Mouse (Mus musculus) kidney, embryonic 15.5 days (tissue): ENCODE measurements around the gene Gm6993. TPM values are rescaled to one million over a fixed set of nuclear protein-coding genes. Genes with fewer than 3 reads are reported as not detected.

Experiments used
- ATAC-seq: fragments of 200-750 bp; cut with Nextera tagmentation; replicated peaks from 2 replicates; pipeline ENCODE4 v1.8.0; 2017; ENCODE audit warnings: moderate TSS enrichment; ENCODE audit not compliant: low FRiP score
- H3K27ac ChIP-seq: fragments of 300-500 bp; sonication (generic); 2 replicates; pipeline ENCODE4 v1.5.1; 2015; ENCODE audit warnings: mild to moderate bottlenecking, inconsistent platforms
- H3K27me3 ChIP-seq: fragments of 300-500 bp; sonication (generic); 2 replicates; pipeline ENCODE4 v1.6.1; 2015; ENCODE audit warnings: inconsistent platforms
- H3K36me3 ChIP-seq: fragments of 300-500 bp; sonication (generic); 2 replicates; pipeline ENCODE4 v1.6.1; 2015; ENCODE audit warnings: inconsistent platforms
- H3K4me1 ChIP-seq: fragments of 300-500 bp; sonication (generic); 2 replicates; pipeline ENCODE4 v1.6.1; 2015; ENCODE audit warnings: inconsistent platforms
- H3K4me2 ChIP-seq: fragments of 300-500 bp; sonication (generic); 2 replicates; pipeline ENCODE4 v1.6.1; 2015; ENCODE audit warnings: moderate library complexity, mild to moderate bottlenecking, inconsistent platforms
- H3K4me3 ChIP-seq: fragments of 300-500 bp; sonication (generic); replicated peaks from 2 replicates; pipeline ENCODE4 v1.5.1; 2015; ENCODE audit warnings: mild to moderate bottlenecking, inconsistent platforms
- H3K9ac ChIP-seq: fragments of 300-500 bp; sonication (generic); 2 replicates; pipeline ENCODE4 v1.6.1; 2015; ENCODE audit warnings: mild to moderate bottlenecking, inconsistent platforms
- H3K9me3 ChIP-seq: fragments of 300-500 bp; sonication (generic); replicated peaks from 2 replicates; pipeline ENCODE4 v1.6.1; 2016; ENCODE audit warnings: inconsistent platforms
- WGBS: fragments of 180-500 bp; shearing (Covaris S2); methylation state at CpG from one replicate; pipeline ENCODE4 v1.1.7; 2015; ENCODE audit warnings: mixed read lengths; 5-methylcytosine and 5-hydroxymethylcytosine counted together
- polyA plus RNA-seq: library from polyadenylated mRNA; unstranded; fragments of >200 nt; fragmentation: Nextera tagmentation; extraction: Ambion mirVana; gene quantifications from 2 replicates; pipeline ENCODE4 v1.2.1, GENCODE M21; 2015

Gene Gm6993
- polyA plus RNA-seq, 1 experiment from 2014 or later = not detected

DNA sequence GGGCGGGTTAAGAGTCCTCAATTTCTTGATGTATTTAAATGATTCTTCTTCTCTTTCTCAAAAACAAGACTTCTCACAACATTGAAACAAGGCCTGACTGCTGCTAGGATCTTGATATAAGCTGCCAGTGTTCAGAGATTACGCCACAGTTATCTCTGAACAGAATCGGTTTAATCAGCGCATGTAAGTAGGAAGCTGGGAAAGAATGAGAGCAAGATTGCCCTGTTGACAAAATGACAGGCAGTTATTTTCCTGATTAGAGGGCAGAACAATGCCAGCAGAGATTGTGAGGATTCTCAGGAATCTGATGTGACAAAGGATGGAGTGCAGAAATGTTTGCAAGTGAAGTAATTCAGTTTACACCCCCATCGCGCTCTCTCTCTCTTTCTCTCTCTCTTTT is 19.0 kb upstream of the Gm6993 start:
- ATAC-seq = no peak

DNA sequence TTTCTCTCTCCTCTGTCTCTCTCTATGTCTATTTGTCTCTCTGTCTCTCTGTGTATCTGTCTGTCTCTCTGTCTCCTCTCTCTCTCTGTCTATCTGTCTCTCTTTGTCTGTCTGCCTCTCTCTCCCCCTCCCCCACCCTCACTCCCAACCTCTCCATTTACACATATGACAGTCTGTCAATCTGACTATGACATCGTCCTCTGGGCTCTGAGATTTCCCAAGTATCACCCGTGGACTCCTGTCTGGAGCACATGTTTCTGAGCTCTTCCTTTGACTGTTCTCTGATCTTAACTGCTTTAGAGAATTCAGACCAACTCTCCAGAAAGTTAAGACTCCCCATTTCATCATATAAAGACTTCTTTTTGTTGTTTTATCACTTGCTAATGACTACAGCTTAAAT is 18.3 kb upstream of the Gm6993 start:
- no peak for ATAC-seq
- H3K4me3 ChIP-seq = no peak overlapping the region
- no peak overlapping the region for H3K4me2 ChIP-seq
- H3K9ac ChIP-seq = no peak overlapping the region
- no peaks in the 10 kb centered on the region for H3K36me3 ChIP-seq
- H3K27me3 ChIP-seq = no peaks in the 10 kb centered on the region
- H3K4me1 ChIP-seq = peaks cover 25% of the 10 kb centered on the region
- H3K27ac ChIP-seq = peak overlapping the region; percentile 48; the same call in 1 of the 2 replicates
- no peaks in the 10 kb centered on the region for H3K9me3 ChIP-seq
- WGBS = 47% methylated on average over 2 of the region's 2 CpGs

More for the DNA sequence above, 19.0 kb upstream of the Gm6993 start:
- H3K4me1 ChIP-seq = peaks cover 27% of the 10 kb centered on the region
- no peaks in the 10 kb centered on the region for H3K9me3 ChIP-seq
- H3K36me3 ChIP-seq = no peaks in the 10 kb centered on the region
- H3K27me3 ChIP-seq = no peaks in the 10 kb centered on the region
- H3K4me3 ChIP-seq = no peak overlapping the region
- H3K27ac ChIP-seq = no peak overlapping the region
- WGBS = 82% methylated on average over 6 of the region's 6 CpGs
- H3K9ac ChIP-seq = no peak overlapping the region
- H3K4me2 ChIP-seq = no peak overlapping the region

DNA sequence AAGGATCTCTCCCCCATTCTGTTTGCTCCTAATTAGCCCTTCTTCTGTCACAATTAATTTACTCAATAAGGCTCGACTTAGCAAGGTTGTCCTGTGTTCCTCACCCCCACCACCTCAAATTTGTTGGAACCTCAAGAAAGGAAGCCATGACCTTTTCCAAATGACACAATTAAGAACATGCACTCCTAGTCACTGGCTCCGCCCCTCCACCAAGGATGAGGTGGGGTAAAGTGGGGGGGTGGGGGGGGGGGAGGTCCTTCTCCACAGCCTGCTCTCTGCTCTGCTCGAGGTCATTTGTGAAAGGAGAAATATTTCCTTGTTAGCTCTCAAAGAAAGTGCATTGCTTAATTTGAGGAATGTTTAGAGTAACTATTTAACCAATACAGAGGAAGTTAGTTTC is 17.8 kb upstream of the Gm6993 start:
- Histone ChIP-seq H3K4me3 (no peak overlapping the region), H3K4me2 (no peak overlapping the region), H3K36me3 (no peaks in the 10 kb centered on the region), H3K9ac (no peak overlapping the region), H3K9me3 (no peaks in the 10 kb centered on the region), H3K4me1 (peaks cover 22% of the 10 kb centered on the region), H3K27me3 (no peaks in the 10 kb centered on the region), H3K27ac (peak overlapping the region; percentile 48)
- WGBS = 22% methylated on average over 3 of the region's 3 CpGs
- peak; percentile 70; the same call in 1 of the 2 replicates for ATAC-seq

DNA sequence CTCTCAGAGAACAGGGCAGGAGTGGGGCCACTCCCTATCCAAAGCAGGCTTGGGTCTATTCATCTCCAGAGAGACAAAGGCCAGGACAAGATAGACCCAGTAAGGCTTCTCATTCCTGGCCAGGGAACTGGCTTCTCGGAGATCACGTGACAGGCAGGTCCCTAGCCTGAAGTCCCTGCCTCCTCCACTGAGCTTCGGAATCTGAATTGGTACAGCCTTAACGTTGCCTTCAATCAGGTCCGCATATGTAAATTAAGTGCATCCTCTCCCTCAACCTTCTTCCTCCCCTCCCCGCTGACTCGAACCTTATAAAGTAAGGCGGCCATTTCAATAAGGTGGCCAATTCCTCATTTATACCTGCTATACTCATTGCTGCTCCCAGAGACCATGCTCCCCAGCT is 15.1 kb upstream of the Gm6993 start:
- H3K9ac ChIP-seq = no peak overlapping the region
- no peak overlapping the region for H3K4me3 ChIP-seq
- no peak overlapping the region for H3K27ac ChIP-seq
- no peak overlapping the region for H3K4me2 ChIP-seq
- no peaks in the 10 kb centered on the region for H3K9me3 ChIP-seq
- H3K36me3 ChIP-seq = no peaks in the 10 kb centered on the region
- WGBS = 55% methylated on average over 8 of the region's 8 CpGs
- H3K4me1 ChIP-seq = peaks cover 23% of the 10 kb centered on the region
- no peaks in the 10 kb centered on the region for H3K27me3 ChIP-seq
- ATAC-seq = no peak

DNA sequence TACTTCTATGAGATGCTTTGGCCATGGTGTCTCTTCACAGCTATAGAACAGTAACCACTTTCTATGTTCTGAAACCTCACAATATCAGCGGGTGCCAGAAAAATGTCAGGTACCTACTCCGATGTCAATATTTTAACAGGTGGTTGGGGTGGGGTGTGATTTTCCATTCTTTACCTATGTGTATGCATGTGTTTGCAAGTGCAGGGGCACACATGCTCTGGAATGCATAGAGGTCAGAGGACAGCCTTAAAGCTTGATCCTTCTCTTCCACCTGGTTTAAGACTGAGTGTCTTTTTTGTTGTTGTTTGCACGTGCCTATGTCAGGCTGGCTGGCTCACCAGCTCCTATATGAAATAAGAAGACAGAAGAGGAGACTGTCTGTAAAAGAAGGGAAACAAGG is 13.4 kb upstream of the Gm6993 start:
- Histone ChIP-seq H3K9me3 (no peaks in the 10 kb centered on the region), H3K4me1 (peaks cover 21% of the 10 kb centered on the region), H3K4me2 (no peak overlapping the region), H3K27me3 (no peaks in the 10 kb centered on the region), H3K9ac (no peak overlapping the region), H3K27ac (no peak overlapping the region), H3K36me3 (no peaks in the 10 kb centered on the region), H3K4me3 (no peak overlapping the region)
- ATAC-seq = no peak
- 83% methylated on average over 3 of the region's 3 CpGs for WGBS

DNA sequence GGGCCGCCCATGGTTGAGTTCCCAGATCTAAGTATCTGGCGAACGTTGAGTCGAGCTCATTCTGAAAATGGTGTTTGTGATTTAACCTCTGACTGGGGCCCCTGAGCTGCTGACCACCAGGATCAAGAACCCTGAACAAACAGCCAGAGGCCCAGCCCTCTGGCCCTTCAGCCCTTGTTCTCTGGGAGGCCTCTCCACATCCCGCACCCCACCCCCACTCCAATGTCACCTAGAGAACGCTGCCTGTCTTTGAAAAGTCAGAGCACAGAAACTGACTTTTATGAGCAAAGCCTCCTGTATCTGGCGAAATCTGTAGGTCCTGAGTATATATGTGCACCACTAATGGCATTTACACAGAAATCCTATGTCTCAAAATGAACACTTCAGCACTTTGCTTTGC is 11.7 kb upstream of the Gm6993 start:
- Histone ChIP-seq H3K9me3 (no peaks in the 10 kb centered on the region), H3K9ac (no peak overlapping the region), H3K27me3 (no peaks in the 10 kb centered on the region), H3K4me1 (peaks cover 12% of the 10 kb centered on the region), H3K36me3 (no peaks in the 10 kb centered on the region), H3K27ac (peak overlapping the region; percentile 62), H3K4me2 (no peak overlapping the region), H3K4me3 (no peak overlapping the region)
- no peak for ATAC-seq
- WGBS = 36% methylated on average over 7 of the region's 7 CpGs

DNA sequence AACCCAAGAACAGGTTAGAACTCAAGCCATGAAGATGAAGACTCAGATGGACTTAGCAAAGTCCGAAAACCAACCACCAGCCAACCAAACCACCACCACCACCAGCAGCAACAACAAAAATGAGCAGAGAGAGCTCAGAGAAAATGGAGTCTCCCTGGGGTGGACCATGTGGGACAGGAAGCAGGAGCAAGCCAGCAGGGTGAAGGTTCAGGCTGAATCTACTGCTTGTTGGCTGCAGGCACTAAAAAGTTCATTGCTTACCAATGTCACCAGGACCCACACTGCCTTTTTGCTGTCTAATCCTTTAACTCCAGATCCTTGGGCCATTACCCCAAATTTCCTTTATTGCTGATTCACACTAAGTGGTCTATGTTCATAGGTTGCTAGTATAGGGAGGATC is 7.9 kb upstream of the Gm6993 start:
- ATAC-seq = no peak
- Histone ChIP-seq H3K4me3 (no peak overlapping the region), H3K4me2 (no peak overlapping the region), H3K27me3 (no peaks in the 10 kb centered on the region), H3K36me3 (no peaks in the 10 kb centered on the region), H3K4me1 (peaks cover 27% of the 10 kb centered on the region), H3K9me3 (no peaks in the 10 kb centered on the region), H3K27ac (no peak overlapping the region), H3K9ac (no peak overlapping the region)
- WGBS = 86% methylated on average over 1 of the region's 1 CpGs

DNA sequence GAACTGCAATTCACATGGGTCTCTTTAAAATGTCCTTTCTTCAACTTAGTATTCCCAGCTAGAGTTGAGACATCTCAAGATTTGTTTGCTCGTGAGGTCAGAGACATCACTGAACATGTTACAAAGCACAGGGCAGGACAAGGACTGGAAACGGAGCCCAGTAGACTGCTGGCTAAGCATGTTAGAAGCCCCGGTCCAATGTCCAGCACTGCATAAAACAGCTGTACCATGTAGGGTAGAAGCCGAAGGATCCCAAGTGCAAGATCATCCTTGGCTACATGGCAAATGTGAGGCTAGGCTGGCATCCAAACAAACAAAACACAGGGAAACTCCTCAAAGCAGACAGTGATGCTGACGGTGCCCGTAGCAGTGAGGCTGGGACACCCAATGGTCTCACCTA is 5.6 kb upstream of the Gm6993 start:
- no peak overlapping the region for H3K4me3 ChIP-seq
- no peak overlapping the region for H3K4me2 ChIP-seq
- H3K9ac ChIP-seq = no peak overlapping the region
- no peaks in the 10 kb centered on the region for H3K9me3 ChIP-seq
- no peak for ATAC-seq
- 87% methylated on average over 6 of the region's 6 CpGs for WGBS
- no peaks in the 10 kb centered on the region for H3K36me3 ChIP-seq
- no peaks in the 10 kb centered on the region for H3K27me3 ChIP-seq
- no peak overlapping the region for H3K27ac ChIP-seq
- H3K4me1 ChIP-seq = peaks cover 17% of the 10 kb centered on the region

DNA sequence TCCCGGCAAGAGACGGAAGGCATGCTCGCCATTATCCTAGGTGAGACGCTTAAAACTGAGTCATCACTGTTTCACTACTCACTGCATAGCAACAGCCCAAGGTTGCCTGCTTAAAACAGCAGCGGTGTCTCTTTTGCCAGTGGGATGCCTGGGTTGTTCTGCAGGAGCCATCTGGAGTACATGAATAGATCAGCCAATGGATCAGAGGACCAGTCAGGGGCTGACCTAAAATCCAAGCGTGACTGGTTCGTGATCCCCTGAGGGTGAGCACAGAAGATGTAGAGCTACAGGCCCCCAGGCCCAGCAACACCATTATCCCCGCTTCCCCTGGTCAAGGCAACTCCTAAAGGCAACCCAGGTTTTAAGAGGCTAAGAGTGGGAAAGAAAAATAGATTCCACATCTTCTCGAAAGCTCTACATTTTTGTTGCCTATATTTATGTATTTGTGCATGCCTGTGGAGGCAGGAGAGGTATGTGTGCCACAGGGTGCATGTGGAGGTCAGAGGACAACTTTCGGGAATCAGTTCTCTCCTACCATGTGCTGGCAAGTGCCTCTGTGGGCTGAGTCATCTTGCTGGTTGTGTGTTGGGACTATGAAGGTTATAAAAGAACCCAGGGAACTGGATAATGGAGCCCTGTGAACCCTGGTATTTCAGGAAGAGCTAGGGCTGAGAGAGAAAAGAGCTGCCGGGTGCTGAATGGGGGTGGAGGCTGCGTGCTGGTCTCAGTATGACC is 3.5 kb upstream of the Gm6993 start:
- Histone ChIP-seq H3K4me2 (no peak overlapping the region), H3K27ac (no peak overlapping the region), H3K4me3 (no peak overlapping the region), H3K9ac (no peak overlapping the region), H3K4me1 (peaks cover 15% of the 10 kb centered on the region), H3K27me3 (no peaks in the 10 kb centered on the region), H3K36me3 (no peaks in the 10 kb centered on the region), H3K9me3 (no peaks in the 10 kb centered on the region)
- ATAC-seq = no peak
- WGBS = 74% methylated on average over 12 of the region's 12 CpGs

DNA sequence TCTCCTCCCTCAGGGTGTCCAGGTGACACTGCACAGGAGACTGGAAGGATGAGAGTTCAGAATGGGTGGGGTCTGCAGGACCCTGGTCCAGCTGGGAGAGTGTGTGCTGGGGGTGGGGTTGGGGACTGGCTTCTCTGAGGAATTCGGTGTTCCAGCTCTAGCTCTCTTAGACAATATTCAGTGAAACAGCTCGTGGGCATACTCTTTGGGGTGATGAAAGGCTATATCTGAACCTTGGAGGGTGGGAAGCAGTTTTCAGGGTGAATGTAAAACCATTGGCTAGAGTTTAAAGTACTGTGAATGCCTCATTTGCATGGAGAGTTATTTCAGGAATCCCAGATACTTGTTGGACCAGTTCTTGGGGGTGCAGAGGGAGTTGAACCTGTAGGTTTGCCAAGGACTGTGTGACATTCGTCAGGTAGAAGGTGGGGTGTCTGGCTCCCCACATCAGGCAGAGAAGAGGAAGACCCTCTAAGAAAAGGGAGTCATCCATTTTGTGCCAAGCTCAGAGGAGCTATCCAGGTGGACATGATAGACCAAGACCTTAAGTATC is 1.5 kb upstream of the Gm6993 start:
- WGBS = 79% methylated on average over 3 of the region's 3 CpGs
- peaks cover 15% of the 10 kb centered on the region for H3K4me1 ChIP-seq
- peak overlapping the region; percentile 48; the same call in 1 of the 2 replicates for H3K27ac ChIP-seq
- H3K4me2 ChIP-seq = no peak overlapping the region
- no peak; the same call in 1 of the 2 replicates for ATAC-seq
- no peaks in the 10 kb centered on the region for H3K27me3 ChIP-seq
- H3K9ac ChIP-seq = no peak overlapping the region
- no peaks in the 10 kb centered on the region for H3K36me3 ChIP-seq
- H3K9me3 ChIP-seq = no peaks in the 10 kb centered on the region
- H3K4me3 ChIP-seq = no peak overlapping the region

DNA sequence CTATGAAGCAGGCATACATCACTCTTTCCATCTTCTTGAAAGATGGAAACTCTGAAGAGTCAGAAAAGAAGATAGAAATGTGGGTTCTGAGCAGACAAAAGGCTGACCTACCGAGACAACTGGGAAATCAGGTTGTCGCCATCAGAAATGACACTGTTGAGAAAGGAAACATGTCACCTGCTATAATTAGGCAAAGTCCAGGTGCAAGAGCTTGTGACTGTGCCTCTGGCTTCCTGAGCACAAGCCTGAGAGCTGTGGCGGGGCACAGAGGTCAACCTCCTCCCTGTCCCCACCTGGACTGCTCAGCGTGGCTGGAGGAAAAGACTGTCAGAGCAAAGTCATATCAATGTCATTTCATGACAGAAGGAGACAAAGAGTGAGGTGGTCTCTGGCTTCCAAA is 772 bp upstream of the Gm6993 start:
- WGBS = 57% methylated on average over 4 of the region's 4 CpGs
- Histone ChIP-seq H3K9ac (no peak overlapping the region), H3K27ac (no peak overlapping the region), H3K36me3 (no peaks in the 10 kb centered on the region), H3K4me3 (no peak overlapping the region), H3K9me3 (no peaks in the 10 kb centered on the region), H3K4me2 (no peak overlapping the region), H3K27me3 (no peaks in the 10 kb centered on the region), H3K4me1 (peaks cover 12% of the 10 kb centered on the region)
- ATAC-seq = no peak

DNA sequence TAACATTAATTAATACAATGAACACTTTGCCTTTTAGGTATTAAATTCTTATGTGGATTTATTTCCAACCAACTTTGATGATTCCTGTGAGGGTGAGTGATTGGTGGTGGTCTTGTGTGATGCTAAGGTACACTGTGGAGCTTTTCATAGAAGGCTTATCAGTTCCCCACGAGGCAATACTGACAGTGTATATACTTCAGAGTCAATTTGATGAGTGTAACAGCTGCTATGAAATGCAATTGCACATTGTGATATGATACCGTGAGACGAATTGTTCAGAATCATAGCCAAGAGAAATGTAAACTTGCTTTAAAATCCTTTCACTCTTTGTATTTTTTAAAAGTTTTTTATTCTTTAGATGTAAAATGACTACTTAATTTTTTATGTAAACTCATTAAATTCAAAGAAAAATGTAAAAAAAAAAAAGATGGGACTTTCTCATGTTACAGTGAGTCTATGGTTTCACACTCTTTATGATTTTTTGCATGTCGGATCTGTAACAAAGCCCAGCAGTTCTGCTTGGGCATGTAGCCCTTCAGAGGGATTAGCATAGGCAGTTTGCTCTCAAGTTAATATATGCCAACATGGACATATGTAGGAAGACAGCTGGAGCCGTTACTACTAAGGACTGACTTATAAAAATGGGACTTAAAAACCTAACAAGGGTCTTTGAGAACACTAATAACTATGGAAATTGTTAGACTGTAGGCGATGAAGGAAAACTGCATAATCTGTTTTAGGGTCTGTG is 1.2 kb downstream of the Gm6993 start:
- Histone ChIP-seq H3K4me1 (peaks cover 18% of the 10 kb centered on the region), H3K9me3 (no peaks in the 10 kb centered on the region), H3K36me3 (no peaks in the 10 kb centered on the region), H3K27me3 (no peaks in the 10 kb centered on the region), H3K9ac (no peak overlapping the region), H3K27ac (no peak overlapping the region), H3K4me3 (no peak overlapping the region), H3K4me2 (no peak overlapping the region)
- 80% methylated on average over 6 of the region's 6 CpGs for WGBS
- no peak for ATAC-seq
